Mouse (Mus musculus): ENCODE measurements around the gene Asb13. TPM values are rescaled to one million over a fixed set of nuclear protein-coding genes. Genes with fewer than 3 reads are reported as not detected.

Asb13 gene
- 12.9 and 15.6 TPM in 2 replicates for polyA plus RNA-seq (2015; fragmentation: Nextera tagmentation; extraction: Ambion mirVana)

- no peaks in the 10 kb centered on the region for H3K9me3 ChIP-seq (replicated peaks)
- peak; percentile 95 for ATAC-seq
- H3K27me3 ChIP-seq: no peaks in the 10 kb centered on the region
- no peaks in the 10 kb centered on the region for H3K4me1 ChIP-seq
- peak within 1 kb of the TSS; percentile 79 for H3K4me2 ChIP-seq
- peak within 1 kb of the TSS; percentile 71 for H3K4me3 ChIP-seq
- under 1% methylated on average over 47 of the region's 47 CpGs for WGBS
- H3K27ac ChIP-seq: no peak within 1 kb of the TSS
- H3K9ac ChIP-seq: peak within 1 kb of the TSS; percentile 79
- no peaks in the 10 kb centered on the region for H3K36me3 ChIP-seq (ENCODE audit: poor library complexity, severe bottlenecking)
Observed at GRCm38 (mm10) chr13:3633895-3634811, at the start of gene Asb13. Asb13 (plus strand) TSS chr13:3634032.

GRCm38 (mm10) chr13:3590789-3591188, 43.0 kb upstream of the Asb13 start:
- Histone ChIP-seq H3K27me3 (no peaks in the 10 kb centered on the region), H3K9ac (no peak overlapping the region), H3K4me3 (no peak overlapping the region), H3K4me1 (no peaks in the 10 kb centered on the region), H3K9me3 (replicated peaks) (no peaks in the 10 kb centered on the region), H3K36me3 (ENCODE audit: poor library complexity, severe bottlenecking) (peaks cover 60% of the 10 kb centered on the region), H3K4me2 (no peak overlapping the region), H3K27ac (no peak overlapping the region)
- no peak for ATAC-seq
- WGBS: 93% methylated on average over 3 of the region's 3 CpGs

GRCm38 (mm10) chr13:3594311-3594710, 39.5 kb upstream of the Asb13 start:
- WGBS: 82% methylated on average over 1 of the region's 1 CpGs

DNA sequence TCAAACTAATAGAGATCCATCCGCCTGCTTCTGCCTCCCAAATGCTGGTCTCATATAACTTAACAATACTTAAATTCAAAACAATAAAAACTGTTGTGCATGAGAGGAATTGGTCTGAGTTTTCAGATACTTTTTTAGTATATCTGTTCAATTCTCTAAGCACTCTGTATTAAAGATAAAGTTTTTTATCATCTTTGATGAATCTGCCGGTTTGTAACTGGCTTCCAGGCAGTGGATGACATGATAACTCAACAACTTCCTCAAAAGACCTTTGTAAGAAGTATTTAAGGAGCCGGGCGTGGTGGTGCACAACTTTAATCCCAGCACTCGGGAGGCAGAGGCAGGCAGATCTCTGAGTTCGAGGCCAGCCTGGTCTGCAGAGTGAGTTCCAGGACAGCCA, 37.6 kb upstream of the Asb13 start:
- no peaks in the 10 kb centered on the region for H3K27me3 ChIP-seq
- no peak overlapping the region for H3K4me3 ChIP-seq
- 94% methylated on average over 6 of the region's 6 CpGs for WGBS
- no peak for ATAC-seq
- peaks cover 47% of the 10 kb centered on the region for H3K36me3 ChIP-seq (ENCODE audit: poor library complexity, severe bottlenecking)
- H3K9ac ChIP-seq: no peak overlapping the region
- H3K4me2 ChIP-seq: no peak overlapping the region
- no peak overlapping the region for H3K27ac ChIP-seq
- no peaks in the 10 kb centered on the region for H3K9me3 ChIP-seq (replicated peaks)
- H3K4me1 ChIP-seq: no peaks in the 10 kb centered on the region

More at GRCm38 (mm10) chr13:3594311-3594710, 39.5 kb upstream of the Asb13 start:
- no peak overlapping the region for H3K9ac ChIP-seq
- H3K4me1 ChIP-seq: no peaks in the 10 kb centered on the region
- ATAC-seq: no peak
- no peaks in the 10 kb centered on the region for H3K9me3 ChIP-seq (replicated peaks)
- peaks cover 56% of the 10 kb centered on the region for H3K36me3 ChIP-seq (ENCODE audit: poor library complexity, severe bottlenecking)
- H3K27me3 ChIP-seq: no peaks in the 10 kb centered on the region
- no peak overlapping the region for H3K4me3 ChIP-seq
- no peak overlapping the region for H3K27ac ChIP-seq
- no peak overlapping the region for H3K4me2 ChIP-seq

DNA sequence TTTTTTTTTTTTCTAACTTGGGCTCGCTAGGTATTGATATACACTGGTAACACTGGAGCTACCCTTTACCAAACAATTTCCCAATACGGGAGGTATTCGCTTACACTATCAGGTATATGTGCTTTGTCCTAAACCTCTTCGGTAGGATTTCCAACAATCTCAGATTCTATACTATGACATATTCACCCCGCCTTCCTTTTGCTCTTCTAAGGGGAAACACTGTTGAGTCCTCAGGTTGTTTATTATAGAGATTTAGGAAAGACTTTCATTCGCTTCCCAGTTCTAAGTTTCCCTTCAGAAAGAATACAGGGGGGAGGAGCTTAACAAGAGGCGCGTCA, 24.1 kb upstream of the Asb13 start:
- Histone ChIP-seq H3K36me3 (ENCODE audit: poor library complexity, severe bottlenecking) (no peaks in the 10 kb centered on the region), H3K27ac (no peak overlapping the region; the same call in 1 of the 2 replicates), H3K4me3 (peak overlapping the region; percentile 93), H3K4me2 (peak overlapping the region; percentile 67), H3K9ac (peak overlapping the region; percentile 88), H3K4me1 (peaks cover 6% of the 10 kb centered on the region; the same call in 1 of the 2 replicates), H3K27me3 (peaks cover 3% of the 10 kb centered on the region; the same call in 1 of the 2 replicates), H3K9me3 (replicated peaks) (no peaks in the 10 kb centered on the region; the same call in 1 of the 2 replicates)
- ATAC-seq: no peak
- 24% methylated on average over 8 of the region's 8 CpGs for WGBS

GRCm38 (mm10) chr13:3610118-3610794, 23.6 kb upstream of the Asb13 start:
- Histone ChIP-seq H3K9ac (peak overlapping the region; percentile 88), H3K27me3 (peaks cover 3% of the 10 kb centered on the region; the same call in 1 of the 2 replicates), H3K36me3 (ENCODE audit: poor library complexity, severe bottlenecking) (no peaks in the 10 kb centered on the region), H3K9me3 (replicated peaks) (no peaks in the 10 kb centered on the region; the same call in 1 of the 2 replicates), H3K4me3 (peak overlapping the region; percentile 93), H3K27ac (peak overlapping the region; percentile 92), H3K4me2 (peak overlapping the region; percentile 67), H3K4me1 (peaks cover 6% of the 10 kb centered on the region; the same call in 1 of the 2 replicates)
- peak; percentile 12 for ATAC-seq
- WGBS: under 1% methylated on average over 47 of the region's 50 CpGs

DNA sequence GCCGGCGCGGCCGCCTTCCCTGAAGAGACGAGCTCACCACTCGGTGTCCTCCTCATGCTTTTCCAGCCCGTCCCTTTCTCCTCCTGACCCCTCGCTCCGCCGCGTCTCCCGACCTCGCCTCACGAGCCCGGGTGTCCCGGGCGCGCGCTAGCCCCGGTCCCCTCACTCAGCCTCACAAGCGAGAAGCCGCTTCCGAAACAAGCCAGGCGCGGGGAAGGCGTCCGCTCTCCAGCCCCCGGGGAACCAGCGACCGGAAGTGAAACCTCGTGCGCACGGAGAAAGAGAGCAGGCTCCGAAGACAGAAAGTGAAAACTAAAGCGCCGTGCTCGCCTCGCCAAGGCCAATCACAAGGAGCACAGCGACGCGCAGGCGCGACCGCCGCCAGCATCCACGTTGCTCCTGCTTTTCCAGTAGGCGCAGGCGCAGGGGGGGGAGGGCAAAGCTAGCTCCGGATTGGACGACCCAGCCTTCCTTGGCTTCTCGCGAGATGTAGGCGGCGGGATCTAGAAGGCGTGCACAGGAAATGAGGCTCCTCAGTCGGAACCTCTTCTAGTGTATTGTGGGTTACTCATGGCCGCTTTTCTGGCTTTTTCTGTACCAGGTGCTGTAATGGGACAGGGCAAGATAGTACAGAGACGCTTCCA, 22.9 kb upstream of the Asb13 start, which contains the start of gene Fam208b:
TSS of gene Fam208b (minus strand) at position 314 of the 644 bp plus-strand sequence.
- H3K9me3 ChIP-seq (replicated peaks): no peaks in the 10 kb centered on the region; the same call in 1 of the 2 replicates
- peak within 1 kb of the TSS; percentile 92 for H3K27ac ChIP-seq
- peak within 1 kb of the TSS; percentile 67 for H3K4me2 ChIP-seq
- peak; percentile 99 for ATAC-seq
- peak within 1 kb of the TSS; percentile 88 for H3K9ac ChIP-seq
- peaks cover 3% of the 10 kb centered on the region; the same call in 1 of the 2 replicates for H3K27me3 ChIP-seq
- under 1% methylated on average over 58 of the region's 58 CpGs for WGBS
- H3K36me3 ChIP-seq (ENCODE audit: poor library complexity, severe bottlenecking): no peaks in the 10 kb centered on the region
- peak within 1 kb of the TSS; percentile 93 for H3K4me3 ChIP-seq
- H3K4me1 ChIP-seq: peaks cover 6% of the 10 kb centered on the region; the same call in 1 of the 2 replicates

GRCm38 (mm10) chr13:3627139-3627538, 6.7 kb upstream of the Asb13 start:
- H3K27ac ChIP-seq: no peak overlapping the region
- H3K9me3 ChIP-seq (replicated peaks): no peaks in the 10 kb centered on the region
- no peaks in the 10 kb centered on the region for H3K27me3 ChIP-seq
- no peak overlapping the region for H3K4me3 ChIP-seq
- ATAC-seq: no peak
- WGBS: 65% methylated on average over 3 of the region's 3 CpGs
- no peak overlapping the region for H3K9ac ChIP-seq
- H3K36me3 ChIP-seq (ENCODE audit: poor library complexity, severe bottlenecking): no peaks in the 10 kb centered on the region
- H3K4me2 ChIP-seq: no peak overlapping the region
- no peaks in the 10 kb centered on the region for H3K4me1 ChIP-seq

- H3K4me3 ChIP-seq: no peak overlapping the region
- H3K4me2 ChIP-seq: no peak overlapping the region
- H3K9me3 ChIP-seq (replicated peaks): no peaks in the 10 kb centered on the region
- H3K9ac ChIP-seq: no peak overlapping the region
- no peaks in the 10 kb centered on the region for H3K27me3 ChIP-seq
- ATAC-seq: no peak
- H3K36me3 ChIP-seq (ENCODE audit: poor library complexity, severe bottlenecking): no peaks in the 10 kb centered on the region
- H3K4me1 ChIP-seq: no peaks in the 10 kb centered on the region
- H3K27ac ChIP-seq: no peak overlapping the region
- 42% methylated on average over 3 of the region's 3 CpGs for WGBS
Observed at GRCm38 (mm10) chr13:3628102-3628501, 5.7 kb upstream of the Asb13 start.

DNA sequence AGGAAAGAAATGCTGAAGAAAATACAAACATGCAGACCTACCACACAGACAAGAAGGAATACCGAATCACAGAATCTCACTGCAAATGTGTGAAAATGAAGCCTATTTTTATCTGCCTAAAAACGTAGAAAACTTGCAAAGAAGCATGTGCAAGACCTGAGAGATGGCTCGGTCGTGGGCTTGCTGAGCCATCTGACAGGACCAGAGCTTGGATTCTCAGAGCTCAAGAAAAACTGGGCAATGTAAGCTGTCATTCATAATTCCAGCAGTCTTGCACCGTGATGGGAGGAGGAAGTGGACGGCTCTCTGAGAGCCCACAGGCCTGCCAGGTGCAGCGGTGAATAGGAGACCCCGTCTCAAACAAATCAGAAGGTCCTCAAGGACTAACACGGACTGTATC, 1.3 kb upstream of the Asb13 start:
- Histone ChIP-seq H3K27ac (no peak overlapping the region), H3K9ac (no peak overlapping the region), H3K36me3 (ENCODE audit: poor library complexity, severe bottlenecking) (no peaks in the 10 kb centered on the region), H3K4me1 (no peaks in the 10 kb centered on the region), H3K9me3 (replicated peaks) (no peaks in the 10 kb centered on the region), H3K4me3 (no peak overlapping the region), H3K4me2 (no peak overlapping the region), H3K27me3 (no peaks in the 10 kb centered on the region)
- no peak for ATAC-seq
- 89% methylated on average over 9 of the region's 9 CpGs for WGBS

- no peaks in the 10 kb centered on the region for H3K36me3 ChIP-seq (ENCODE audit: poor library complexity, severe bottlenecking)
- no peak overlapping the region for H3K9ac ChIP-seq
- no peak for ATAC-seq
- no peak overlapping the region for H3K4me3 ChIP-seq
- H3K4me2 ChIP-seq: peak overlapping the region; percentile 79; the same call in 1 of the 2 replicates
- no peaks in the 10 kb centered on the region for H3K9me3 ChIP-seq (replicated peaks)
- no peaks in the 10 kb centered on the region for H3K4me1 ChIP-seq
- 44% methylated on average over 6 of the region's 6 CpGs for WGBS
- no peaks in the 10 kb centered on the region for H3K27me3 ChIP-seq
- no peak overlapping the region for H3K27ac ChIP-seq
Observed at GRCm38 (mm10) chr13:3633131-3633530, 701 bp upstream of the Asb13 start.

Data from forebrain, embryonic 13.5 days (tissue).